Mouse (Mus musculus): ENCODE measurements around the gene Tyw1. TPM values are rescaled to one million over a fixed set of nuclear protein-coding genes. Genes with fewer than 3 reads are reported as not detected.
A peak's percentile ranks its signal among the peaks of the same experiment; 100 is the strongest.

The Tyw1 gene
- polyA plus RNA-seq, 1 experiment from 2014 or later, result 10.9 TPM

GRCm38 (mm10) chr5:130363773-130364172, 108.4 kb downstream of the Tyw1 start:
- H3K9me3 ChIP-seq (ENCODE audit: low read length), result no peaks in the 10 kb centered on the region; the same call in 1 of the 2 replicates
- no peaks in the 10 kb centered on the region for H3K4me1 ChIP-seq (ENCODE audit: insufficient read depth)
- DNase-seq (no peak), ATAC-seq (no peak)
- H3K36me3 ChIP-seq (replicated peaks; ENCODE audit: insufficient read depth, low read length), result no peaks in the 10 kb centered on the region
- TF ChIP-seq EP300 (IDR thresholded peaks at IDR 0.05; ENCODE audit: low read depth), result no peak
- no peak for TF ChIP-seq CTCF (IDR thresholded peaks at IDR 0.05; ENCODE audit: low read depth)
- no peak overlapping the region for H3K9ac ChIP-seq (replicated peaks)
- H3K4me3 ChIP-seq (ENCODE audit: low read depth, low read length), result no peak overlapping the region
- no peaks in the 10 kb centered on the region for H3K27me3 ChIP-seq (ENCODE audit: insufficient read depth, low read length)
- WGBS (ENCODE audit: insufficient replicate concordance), result 31% methylated on average over 3 of the region's 3 CpGs
- no peak overlapping the region for H3K4me2 ChIP-seq (ENCODE audit: low read depth, low read length)
- no peak overlapping the region for H3K27ac ChIP-seq (ENCODE audit: low read depth)

- DNase-seq (no peak), ATAC-seq (no peak)
- WGBS (ENCODE audit: insufficient replicate concordance), result 72% methylated on average over 6 of the region's 6 CpGs
- Histone ChIP-seq H3K27ac (ENCODE audit: low read depth) (no peak overlapping the region), H3K4me2 (ENCODE audit: low read depth, low read length) (no peak overlapping the region), H3K4me1 (ENCODE audit: insufficient read depth) (no peaks in the 10 kb centered on the region), H3K4me3 (ENCODE audit: low read depth, low read length) (no peak overlapping the region), H3K9ac (replicated peaks) (no peak overlapping the region), H3K9me3 (ENCODE audit: low read length) (no peaks in the 10 kb centered on the region), H3K36me3 (replicated peaks; ENCODE audit: insufficient read depth, low read length) (no peaks in the 10 kb centered on the region), H3K27me3 (ENCODE audit: insufficient read depth, low read length) (no peaks in the 10 kb centered on the region)
- no peak for TF ChIP-seq EP300 (IDR thresholded peaks at IDR 0.05; ENCODE audit: low read depth)
Observed at GRCm38 (mm10) chr5:130368236-130368635, 112.8 kb downstream of the Tyw1 start.

GRCm38 (mm10) chr5:130369237-130369636, 113.8 kb downstream of the Tyw1 start, which contains the start of gene Caln1:
Gene Caln1, plus strand, starts transcription at chr5:130369455.
- H3K27me3 ChIP-seq (ENCODE audit: insufficient read depth, low read length), result no peaks in the 10 kb centered on the region
- ATAC-seq (no peak), DNase-seq (peak; percentile 15)
- H3K4me3 ChIP-seq (ENCODE audit: low read depth, low read length), result no peak within 1 kb of the TSS
- H3K9ac ChIP-seq (replicated peaks), result no peak within 1 kb of the TSS
- WGBS (ENCODE audit: insufficient replicate concordance), result 74% methylated on average over 11 of the region's 11 CpGs
- no peak for TF ChIP-seq CTCF (IDR thresholded peaks at IDR 0.05; ENCODE audit: low read depth)
- no peak for TF ChIP-seq EP300 (IDR thresholded peaks at IDR 0.05; ENCODE audit: low read depth)
- H3K36me3 ChIP-seq (replicated peaks; ENCODE audit: insufficient read depth, low read length), result no peaks in the 10 kb centered on the region
- H3K4me1 ChIP-seq (ENCODE audit: insufficient read depth), result no peaks in the 10 kb centered on the region
- no peak within 1 kb of the TSS for H3K4me2 ChIP-seq (ENCODE audit: low read depth, low read length)
- no peak within 1 kb of the TSS for H3K27ac ChIP-seq (ENCODE audit: low read depth)
- H3K9me3 ChIP-seq (ENCODE audit: low read length), result no peaks in the 10 kb centered on the region

- no peak overlapping the region for H3K4me3 ChIP-seq (ENCODE audit: low read depth, low read length)
- H3K27ac ChIP-seq (ENCODE audit: low read depth), result no peak overlapping the region
- no peak for DNase-seq
- H3K4me1 ChIP-seq (ENCODE audit: insufficient read depth), result no peaks in the 10 kb centered on the region
- H3K9ac ChIP-seq (replicated peaks), result no peak overlapping the region
- TF ChIP-seq CTCF (IDR thresholded peaks at IDR 0.05; ENCODE audit: low read depth) (no peak), EP300 (IDR thresholded peaks at IDR 0.05; ENCODE audit: low read depth) (no peak)
- no peaks in the 10 kb centered on the region for H3K9me3 ChIP-seq (ENCODE audit: low read length)
- 79% methylated on average over 3 of the region's 3 CpGs for WGBS (ENCODE audit: insufficient replicate concordance)
- no peak overlapping the region for H3K4me2 ChIP-seq (ENCODE audit: low read depth, low read length)
- H3K27me3 ChIP-seq (ENCODE audit: insufficient read depth, low read length), result no peaks in the 10 kb centered on the region
- no peaks in the 10 kb centered on the region for H3K36me3 ChIP-seq (replicated peaks; ENCODE audit: insufficient read depth, low read length)
- ATAC-seq, result no peak
Observed at GRCm38 (mm10) chr5:130375411-130375810, 120.0 kb downstream of the Tyw1 start.

GRCm38 (mm10) chr5:130384222-130384912, 128.9 kb downstream of the Tyw1 start, which contains the start of gene A330070K13Rik:
Gene A330070K13Rik, minus strand, starts transcription at chr5:130384631.
- H3K36me3 ChIP-seq (replicated peaks; ENCODE audit: insufficient read depth, low read length), result no peaks in the 10 kb centered on the region
- H3K9me3 ChIP-seq (ENCODE audit: low read length), result no peaks in the 10 kb centered on the region
- H3K4me1 ChIP-seq (ENCODE audit: insufficient read depth), result no peaks in the 10 kb centered on the region
- ATAC-seq, result no peak
- WGBS (ENCODE audit: insufficient replicate concordance), result 9% methylated on average over 13 of the region's 13 CpGs
- no peaks in the 10 kb centered on the region for H3K27me3 ChIP-seq (ENCODE audit: insufficient read depth, low read length)
- no peak within 1 kb of the TSS for H3K27ac ChIP-seq (ENCODE audit: low read depth)
- no peak for TF ChIP-seq CTCF (IDR thresholded peaks at IDR 0.05; ENCODE audit: low read depth)
- no peak for TF ChIP-seq EP300 (IDR thresholded peaks at IDR 0.05; ENCODE audit: low read depth)
- no peak for DNase-seq
- H3K4me2 ChIP-seq (ENCODE audit: low read depth, low read length), result no peak within 1 kb of the TSS
- no peak within 1 kb of the TSS for H3K4me3 ChIP-seq (ENCODE audit: low read depth, low read length)
- H3K9ac ChIP-seq (replicated peaks), result no peak within 1 kb of the TSS

- no peak overlapping the region for H3K4me3 ChIP-seq (ENCODE audit: low read depth, low read length)
- 84% methylated on average over 7 of the region's 7 CpGs for WGBS (ENCODE audit: insufficient replicate concordance)
- no peaks in the 10 kb centered on the region for H3K4me1 ChIP-seq (ENCODE audit: insufficient read depth)
- no peak overlapping the region for H3K27ac ChIP-seq (ENCODE audit: low read depth)
- no peak for TF ChIP-seq CTCF (IDR thresholded peaks at IDR 0.05; ENCODE audit: low read depth)
- no peak for TF ChIP-seq EP300 (IDR thresholded peaks at IDR 0.05; ENCODE audit: low read depth)
- ATAC-seq (no peak), DNase-seq (no peak)
- no peaks in the 10 kb centered on the region for H3K36me3 ChIP-seq (replicated peaks; ENCODE audit: insufficient read depth, low read length)
- no peak overlapping the region for H3K9ac ChIP-seq (replicated peaks)
- H3K4me2 ChIP-seq (ENCODE audit: low read depth, low read length), result no peak overlapping the region
- no peaks in the 10 kb centered on the region for H3K27me3 ChIP-seq (ENCODE audit: insufficient read depth, low read length)
- no peaks in the 10 kb centered on the region for H3K9me3 ChIP-seq (ENCODE audit: low read length)
Observed at GRCm38 (mm10) chr5:130386418-130386817, 131.0 kb downstream of the Tyw1 start.

Other genes with a start within 250 kb of the Tyw1 start
- 291 and 304 TPM in 2 replicates for gene Asl, start 226.4 kb upstream of the Tyw1 start, polyA plus RNA-seq (2015; fragmentation: Nextera tagmentation; extraction: Ambion mirVana)
- gene Crcp, start 226.3 kb upstream of the Tyw1 start, polyA plus RNA-seq (2015; fragmentation: Nextera tagmentation; extraction: Ambion mirVana), result 19.3 and 20.8 TPM in 2 replicates
- gene Tpst1, start 182.3 kb upstream of the Tyw1 start, polyA plus RNA-seq (2015; fragmentation: Nextera tagmentation; extraction: Ambion mirVana), result 23.8 and 26.0 TPM in 2 replicates
- gene Kctd7, start 110.8 kb upstream of the Tyw1 start, polyA plus RNA-seq (2015; fragmentation: Nextera tagmentation; extraction: Ambion mirVana), result 3.6 and 3.9 TPM in 2 replicates
- gene Rabgef1, start 83.8 kb upstream of the Tyw1 start, polyA plus RNA-seq (2015; fragmentation: Nextera tagmentation; extraction: Ambion mirVana), result 18.5 and 19.7 TPM in 2 replicates
- gene Tmem248, start 38.5 kb upstream of the Tyw1 start, polyA plus RNA-seq (2015; fragmentation: Nextera tagmentation; extraction: Ambion mirVana), result 28.1 and 30.7 TPM in 2 replicates
- 44.0 and 44.8 TPM in 2 replicates for gene Sbds, start 89 bp upstream of the Tyw1 start, polyA plus RNA-seq (2015; fragmentation: Nextera tagmentation; extraction: Ambion mirVana)
- gene Caln1, start 113.8 kb downstream of the Tyw1 start, polyA plus RNA-seq (2015; fragmentation: Nextera tagmentation; extraction: Ambion mirVana), result 3.0 and 3.2 TPM in 2 replicates
- not detected in 2 replicates for gene A330070K13Rik, start 129.0 kb downstream of the Tyw1 start, polyA plus RNA-seq (2015; fragmentation: Nextera tagmentation; extraction: Ambion mirVana)

Measured in liver, postnatal 0 days (tissue).